Mouse (Mus musculus): Measurements from ENCODE around the gene Fbxl14.

DNA sequence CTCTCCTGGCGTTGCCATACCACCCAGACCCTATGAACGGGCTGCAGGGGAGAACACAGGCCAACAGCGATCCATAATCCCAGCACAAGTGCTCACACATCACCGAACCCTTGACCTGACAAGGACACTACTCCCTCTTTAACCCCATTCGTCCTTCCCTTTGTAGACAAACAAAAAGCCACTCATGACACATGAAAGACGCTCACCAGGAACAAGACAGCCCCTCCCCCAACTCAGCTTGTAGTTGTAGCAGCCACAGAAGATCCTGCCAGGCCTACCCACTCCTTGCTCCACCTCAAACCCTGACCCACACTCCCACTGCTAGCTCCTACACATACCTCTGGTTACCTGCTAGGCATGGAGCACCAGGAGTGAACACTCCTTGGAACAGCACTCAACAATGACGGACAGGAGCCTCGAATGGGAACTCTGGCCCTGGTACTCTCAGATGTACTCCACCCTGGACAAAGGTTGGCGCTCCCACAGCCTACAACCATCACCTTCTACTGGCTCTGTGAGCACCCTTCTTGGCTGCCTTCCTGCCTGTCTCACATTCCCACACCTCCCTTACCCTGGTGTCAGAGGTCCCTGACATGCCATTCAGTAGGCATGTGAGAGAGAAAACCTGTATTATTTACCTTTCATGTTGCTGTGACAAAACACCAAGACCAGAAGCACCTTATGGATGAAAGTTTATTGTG, 26.2 kb downstream of the Fbxl14 start:
- TF ChIP-seq EP300 (IDR thresholded peaks at IDR 0.05; ENCODE audit: low read depth) (no peak), CTCF (IDR thresholded peaks at IDR 0.05; ENCODE audit: low read depth) (no peak)
